Mouse (Mus musculus) cerebellum, adult 9-11 months (tissue): ENCODE measurements around the gene Pip5k1b.
A peak's percentile ranks its signal among the peaks of the same experiment; 100 is the strongest.

Source experiments
- DNase-seq: peaks from one replicate; pipeline ENCODE4 v3.0.0; 2022

Gene Pip5k1b

GRCm38 (mm10) chr19:24300994-24301767, 254.5 kb downstream of the Pip5k1b start:
- DNase-seq: no peak

DNA sequence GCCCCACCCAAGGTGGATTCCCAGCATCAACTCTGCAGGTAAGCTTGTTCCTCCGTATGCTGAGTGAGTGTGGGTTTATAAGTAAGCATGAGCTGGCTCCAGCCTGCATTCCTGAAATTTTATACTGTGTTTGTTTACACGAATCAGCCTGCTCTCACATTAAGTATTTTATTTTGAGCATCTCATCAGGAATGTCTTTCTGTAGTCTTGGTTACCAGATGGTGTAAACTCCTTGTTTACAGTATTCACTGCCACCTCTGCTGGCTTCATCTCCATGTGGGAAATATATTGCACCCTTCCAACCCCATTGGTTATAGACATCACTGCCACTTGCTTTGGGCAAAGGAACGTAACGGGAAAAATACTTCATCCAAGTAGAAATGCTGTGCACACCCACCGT, 262.1 kb downstream of the Pip5k1b start:
- DNase-seq: no peak

GRCm38 (mm10) chr19:24284187-24284586, 271.5 kb downstream of the Pip5k1b start:
- no peak for DNase-seq

GRCm38 (mm10) chr19:24281288-24281980, 274.2 kb downstream of the Pip5k1b start:
- DNase-seq: no peak

DNA sequence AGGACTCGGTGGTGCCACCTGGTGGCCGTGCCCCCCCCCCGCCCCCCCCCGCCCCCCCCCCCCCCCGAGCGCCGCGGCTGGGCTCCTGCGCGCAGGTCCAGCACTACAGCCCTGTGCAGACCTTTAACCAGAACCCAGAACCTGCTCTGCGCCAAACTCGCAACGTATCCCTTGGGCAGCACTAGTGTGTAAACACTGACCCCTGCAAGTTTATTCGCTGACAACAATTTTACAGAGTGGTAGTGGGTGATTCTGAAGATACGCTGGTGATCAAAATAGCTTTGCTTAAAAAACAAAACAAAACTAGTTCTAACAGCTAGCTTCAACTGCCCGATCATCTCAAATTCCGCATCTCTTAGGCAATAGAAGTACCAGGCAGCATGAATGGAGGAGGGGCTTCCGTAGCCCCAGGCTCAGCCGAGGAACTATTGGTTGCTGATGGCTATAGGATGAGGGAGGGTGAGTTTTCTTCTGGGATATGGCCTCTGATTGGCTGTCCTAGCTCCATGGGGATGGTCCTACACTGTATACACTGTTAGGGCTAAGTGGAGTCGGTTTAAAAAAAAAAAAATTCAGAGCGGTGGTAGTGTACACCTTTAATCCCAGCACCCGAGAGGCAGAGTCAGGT, 275.0 kb downstream of the Pip5k1b start, which contains the start of gene Fxn:
Gene Fxn (minus strand): TSS at position 5 of the 628 bp plus-strand sequence.
- DNase-seq: peak; percentile 67

DNA sequence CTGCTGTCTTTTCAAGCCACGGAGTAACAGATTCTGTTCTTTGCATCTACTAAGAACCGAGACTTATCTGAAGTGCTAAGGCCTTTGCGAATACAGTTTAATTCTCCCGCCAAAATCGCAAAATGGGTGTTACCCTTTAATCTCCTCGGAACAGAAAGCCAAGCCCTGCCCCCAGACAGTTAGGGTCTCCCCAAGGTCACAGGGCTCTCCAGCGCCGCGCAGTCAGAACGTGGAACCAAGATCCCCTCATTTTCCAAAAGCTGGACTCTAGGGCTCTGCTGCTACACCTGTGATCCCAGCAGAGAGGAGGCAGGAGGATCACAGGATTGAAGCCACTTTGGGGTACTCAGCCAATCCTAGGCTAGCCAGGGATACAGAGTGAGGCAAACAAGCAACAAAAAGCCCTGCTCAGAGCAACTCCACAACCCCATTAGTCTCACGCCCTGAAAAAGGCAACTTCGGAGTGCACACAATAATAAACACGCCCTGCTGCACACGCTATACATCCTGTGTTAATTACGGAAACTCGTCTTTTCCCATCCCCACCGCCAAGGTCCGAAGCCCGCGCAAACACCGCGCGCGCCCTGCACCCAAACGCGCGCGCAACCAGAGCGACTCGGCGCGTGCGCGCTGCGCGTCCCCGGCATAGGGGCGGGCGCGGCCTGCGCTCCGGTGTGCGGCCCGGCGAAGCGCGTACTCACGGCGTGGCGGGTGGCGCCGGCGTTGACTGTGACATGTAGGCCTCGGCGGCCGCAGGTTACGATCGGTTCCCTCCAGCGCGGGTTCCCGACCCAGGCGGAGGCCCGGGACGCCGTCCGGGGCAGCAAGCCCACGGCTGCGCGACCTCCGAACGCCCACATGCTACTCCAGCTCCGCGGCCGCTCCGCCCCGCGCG, 275.7 kb downstream of the Pip5k1b start:
- peak; percentile 88 for DNase-seq

GRCm38 (mm10) chr19:24278859-24279258, 276.8 kb downstream of the Pip5k1b start:
- no peak for DNase-seq

- no peak for DNase-seq
These were observed 281.4 kb downstream of the Pip5k1b start for GRCm38 (mm10) chr19:24274281-24274680.

- DNase-seq: peak; percentile 76
These were observed 283.8 kb downstream of the Pip5k1b start for GRCm38 (mm10) chr19:24271746-24272426.

GRCm38 (mm10) chr19:24271326-24271725, 284.3 kb downstream of the Pip5k1b start:
- no peak for DNase-seq

- DNase-seq: no peak
These were observed 287.1 kb downstream of the Pip5k1b start for GRCm38 (mm10) chr19:24268531-24268930.

DNA sequence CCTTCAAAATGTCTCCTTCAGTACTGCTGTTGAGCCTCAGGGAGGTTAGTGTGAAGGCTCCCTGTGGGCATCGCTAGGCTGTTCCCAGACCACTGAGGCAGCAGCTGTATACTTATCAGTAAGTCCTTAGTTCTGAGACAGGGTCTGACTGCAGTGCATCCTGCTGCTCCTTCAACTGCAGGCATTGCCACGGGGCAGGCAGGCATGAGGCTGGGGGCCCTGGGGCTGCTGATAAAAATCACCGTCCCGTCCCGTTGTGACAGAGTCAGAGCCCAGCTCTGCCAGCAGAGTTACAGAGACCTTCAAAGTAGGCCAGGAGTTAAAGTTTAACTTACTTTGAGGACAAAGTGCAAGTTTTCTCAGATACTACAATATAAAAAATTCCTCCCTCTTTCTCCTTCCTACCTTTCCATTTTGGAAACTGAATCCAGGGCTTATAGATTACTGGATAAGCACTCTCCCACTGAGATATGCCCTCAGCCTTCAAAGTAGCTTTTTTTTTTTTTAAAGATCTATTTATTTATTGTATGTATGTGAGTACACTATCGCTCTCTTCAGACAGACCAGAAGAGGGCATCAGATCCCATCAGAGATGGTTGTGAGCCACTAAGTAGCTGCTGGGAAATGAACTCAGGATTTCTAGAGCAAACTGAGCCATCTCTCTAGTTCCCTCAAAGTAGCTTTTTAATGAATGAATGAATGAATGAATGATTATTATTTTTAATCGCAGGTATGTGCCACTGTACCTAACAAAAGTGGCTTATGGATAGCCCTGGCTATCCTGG, 289.4 kb downstream of the Pip5k1b start:
- no peak for DNase-seq

DNA sequence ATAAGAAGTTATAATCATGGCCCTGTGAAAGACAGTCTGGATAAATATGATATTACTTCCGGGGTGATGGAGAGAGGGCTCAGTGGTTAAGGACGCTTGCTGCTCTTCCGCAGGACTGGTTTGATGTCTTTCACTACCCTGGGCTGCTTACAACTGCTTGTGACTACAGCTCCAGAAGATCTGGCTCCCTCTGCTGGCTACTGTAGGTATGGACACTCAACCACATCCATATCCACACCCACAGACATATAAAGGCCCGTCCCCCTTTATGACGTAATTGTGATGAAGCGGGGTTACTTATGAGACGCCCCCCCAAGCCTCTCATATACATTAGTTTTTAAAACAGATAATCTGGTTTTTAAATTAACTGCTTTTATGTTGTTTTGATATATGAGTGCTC, 290.7 kb downstream of the Pip5k1b start:
- DNase-seq: peak; percentile 74

DNA sequence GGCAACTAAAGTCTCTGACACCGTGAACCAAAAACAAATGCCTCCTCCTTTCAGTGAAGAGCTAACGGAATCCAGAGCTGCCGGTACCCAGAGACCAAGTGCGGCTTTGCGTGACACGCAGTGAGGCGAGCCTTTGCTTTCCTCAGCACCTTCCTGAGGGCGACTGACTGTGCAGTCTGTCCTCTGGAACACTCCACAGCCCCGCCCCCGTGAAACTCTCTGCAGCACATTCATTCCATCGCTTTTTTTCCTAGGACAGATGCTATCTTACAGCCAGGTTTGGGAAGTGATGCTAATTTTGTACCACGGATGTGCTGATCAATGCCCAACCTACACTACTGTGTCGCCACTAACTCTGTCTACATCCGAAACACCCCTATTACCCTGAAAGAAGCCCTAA, 292.9 kb downstream of the Pip5k1b start:
- no peak for DNase-seq

GRCm38 (mm10) chr19:24259390-24260351, 296.0 kb downstream of the Pip5k1b start:
- no peak for DNase-seq

- DNase-seq: no peak
These were observed 297.3 kb downstream of the Pip5k1b start for GRCm38 (mm10) chr19:24258368-24258767.

- no peak for DNase-seq
These were observed 297.7 kb downstream of the Pip5k1b start for GRCm38 (mm10) chr19:24257962-24258361.

GRCm38 (mm10) chr19:24253657-24254260, 301.9 kb downstream of the Pip5k1b start:
- no peak for DNase-seq

DNA sequence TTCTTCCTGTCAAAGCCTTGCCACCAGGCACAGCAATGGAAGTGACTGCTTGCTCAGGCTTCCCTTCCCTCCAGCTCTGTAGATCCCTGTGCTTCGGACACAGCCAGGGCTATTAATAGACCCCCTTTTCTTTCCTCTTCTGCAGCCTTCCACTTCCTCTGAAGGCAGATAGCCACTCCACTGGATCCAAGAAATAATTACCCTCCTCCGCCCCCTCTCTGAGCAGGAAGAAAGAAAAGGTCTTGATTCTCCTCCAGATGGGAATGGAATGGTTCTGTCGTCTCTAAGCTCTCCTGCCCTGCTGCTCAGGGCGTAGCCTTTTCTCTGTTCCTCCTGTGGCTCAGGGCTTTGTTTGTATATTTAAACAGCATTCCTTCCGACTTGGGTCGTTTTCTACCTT, 303.8 kb downstream of the Pip5k1b start:
- no peak for DNase-seq
